Mouse (Mus musculus) liver, adult 10 weeks (tissue): ENCODE measurements around the gene Rhox2c. TPM values are rescaled to one million over a fixed set of nuclear protein-coding genes. Genes with fewer than 3 reads are reported as not detected.

Experiments
- polyA plus RNA-seq: library from polyadenylated mRNA; stranded (reverse); fragments of 350-450 nt; fragmentation: Illumina TruSeq; extraction: RNeasy Lipid Tissue Mini Kit (QIAGEN cat#74804); gene quantifications from one replicate; pipeline ENCODE4 v1.2.3, GENCODE M21; 2014; ENCODE audit warnings: low read depth, low replicate concordance

The Rhox2c gene
- not detected for polyA plus RNA-seq

GRCm38 (mm10) chrX:37453380-37453779 lies at the start of gene Rhox2c:
Gene Rhox2c (plus strand): TSS chrX:37453680.

GRCm38 (mm10) chrX:37411767-37412166 lies 41.7 kb upstream of the Rhox2c start, which contains the start of gene Rhox2b:
Gene Rhox2b (plus strand): TSS chrX:37412067.

DNA sequence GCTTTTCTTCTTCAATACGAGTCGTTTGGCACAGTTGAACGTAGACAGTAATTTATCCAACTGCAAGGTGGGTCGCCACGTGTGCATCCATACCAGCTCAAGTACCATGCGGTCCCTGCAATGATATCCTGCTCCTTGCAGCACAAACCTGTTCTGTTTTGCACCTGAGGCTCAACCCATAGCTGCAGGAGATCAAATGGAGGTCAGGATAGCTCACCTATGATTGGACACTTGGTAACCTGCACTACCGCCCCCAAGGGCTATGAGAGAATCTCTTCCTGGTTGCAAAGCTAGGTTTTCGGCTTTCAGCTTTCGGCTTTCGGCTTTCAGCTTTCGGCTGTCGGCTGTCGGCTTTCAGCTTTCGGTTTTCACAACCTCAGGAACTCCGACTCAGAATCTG lies 21.3 kb upstream of the Rhox2c start, which contains the start of gene Rhox4b:
Gene Rhox4b (plus strand): TSS at position 301 of the 400 bp plus-strand sequence.

GRCm38 (mm10) chrX:37458285-37458684 lies 4.8 kb downstream of the Rhox2c start, which contains the start of gene Rhox3c:
Gene Rhox3c (plus strand): TSS chrX:37458585.

GRCm38 (mm10) chrX:37480037-37480436 lies 26.6 kb downstream of the Rhox2c start, which contains the start of gene Rhox4c:
Gene Rhox4c (plus strand): TSS chrX:37480337.

GRCm38 (mm10) chrX:37514059-37514458 lies 60.6 kb downstream of the Rhox2c start, which contains the start of gene Rhox4d:
Gene Rhox4d (plus strand): TSS chrX:37514359.

Other genes with a start within 250 kb of the Rhox2c start
- gene Gm9, start 242.6 kb upstream of the Rhox2c start, polyA plus RNA-seq, result not detected
- gene Rhox1, start 231.4 kb upstream of the Rhox2c start, polyA plus RNA-seq, result not detected
- not detected for gene Rhox2a, start 208.7 kb upstream of the Rhox2c start, polyA plus RNA-seq
- not detected for gene Rhox3a, start 203.8 kb upstream of the Rhox2c start, polyA plus RNA-seq
- gene Rhox4a, start 188.3 kb upstream of the Rhox2c start, polyA plus RNA-seq, result not detected
- not detected for gene Rhox3a2, start 73.7 kb upstream of the Rhox2c start, polyA plus RNA-seq
- not detected for gene Rhox4a2, start 62.8 kb upstream of the Rhox2c start, polyA plus RNA-seq
- not detected for gene Rhox2b, start 41.6 kb upstream of the Rhox2c start, polyA plus RNA-seq
- not detected for gene Rhox4b, start 21.2 kb upstream of the Rhox2c start, polyA plus RNA-seq
- gene Rhox3c, start 4.9 kb downstream of the Rhox2c start, polyA plus RNA-seq, result not detected
- gene Rhox4c, start 26.7 kb downstream of the Rhox2c start, polyA plus RNA-seq, result not detected
- gene Rhox2d, start 39.7 kb downstream of the Rhox2c start, polyA plus RNA-seq, result not detected
- not detected for gene Rhox4d, start 60.7 kb downstream of the Rhox2c start, polyA plus RNA-seq
- gene Rhox2e, start 76.8 kb downstream of the Rhox2c start, polyA plus RNA-seq, result not detected
- not detected for gene Rhox3e, start 88.3 kb downstream of the Rhox2c start, polyA plus RNA-seq
- gene Rhox4e, start 103.7 kb downstream of the Rhox2c start, polyA plus RNA-seq, result not detected
- gene Rhox2f, start 117.7 kb downstream of the Rhox2c start, polyA plus RNA-seq, result not detected
- not detected for gene Rhox3f, start 127.3 kb downstream of the Rhox2c start, polyA plus RNA-seq
- not detected for gene Rhox4f, start 154.0 kb downstream of the Rhox2c start, polyA plus RNA-seq
- not detected for gene Rhox3g, start 174.9 kb downstream of the Rhox2c start, polyA plus RNA-seq
- gene Rhox2g, start 189.8 kb downstream of the Rhox2c start, polyA plus RNA-seq, result not detected
- gene Rhox4g, start 197.6 kb downstream of the Rhox2c start, polyA plus RNA-seq, result not detected
- gene Rhox3h, start 215.1 kb downstream of the Rhox2c start, polyA plus RNA-seq, result not detected
- not detected for gene Rhox2h, start 219.6 kb downstream of the Rhox2c start, polyA plus RNA-seq